In the genomic region with DNA sequence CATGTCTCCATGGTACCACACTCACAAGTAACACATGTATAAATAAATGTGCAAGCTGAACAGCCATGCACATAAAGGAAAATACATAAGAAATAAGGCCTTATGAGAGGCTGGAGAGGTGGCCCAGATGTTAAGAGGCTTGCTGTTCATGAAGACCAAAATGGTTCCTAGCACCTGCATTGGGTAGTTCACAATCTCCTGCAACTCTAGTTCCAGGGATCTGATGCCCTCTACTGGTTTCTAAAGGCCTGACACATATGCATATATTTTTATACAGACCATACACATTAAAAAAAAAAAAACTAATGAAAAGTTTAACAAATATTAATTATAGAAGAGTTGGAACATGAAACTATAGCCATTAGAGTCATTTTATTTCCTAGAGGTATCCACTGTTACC, we compare ENCODE assay signal across 12 mouse cellular contexts. TPM values are rescaled to one million over a fixed set of nuclear protein-coding genes. Genes with fewer than 3 reads are reported as not detected.
DNase-seq lines count a peak whose midpoint lies in the region; ATAC-seq lines count a peak whose summit lies in the region.
"Had no signal": no experiment of that assay in that cellular context is flagged by ENCODE, and none has a peak within 500 bp of the region (broad histone marks: within the 10 kb centered on the region; RNA-seq: fewer than 3 reads in every experiment).

No protein-coding gene starts in this region.

- ATAC-seq in limb, embryonic 13.5 days (ENCODE audit: low FRiP score, low read depth): no peak
- no peak for ATAC-seq in neural tube, embryonic 12.5 days (ENCODE audit: low FRiP score, low read depth)
- no peak for ATAC-seq in activated CD4-positive, CD25-positive, alpha-beta regulatory T cell, adult 4 months
- ATAC-seq: Patski had no signal

- H3K4me1 ChIP-seq in limb, embryonic 13.5 days: peaks cover 23% of the 10 kb centered on the region
- H3K4me1 ChIP-seq in limb, embryonic 10.5 days: peaks cover 23% of the 10 kb centered on the region
- peaks cover 48% of the 10 kb centered on the region for H3K4me1 ChIP-seq in hindbrain, embryonic 10.5 days (replicated peaks)
- peaks cover 42% of the 10 kb centered on the region for H3K4me1 ChIP-seq in neural tube, embryonic 12.5 days

- peaks cover 52% of the 10 kb centered on the region for H3K36me3 ChIP-seq in limb, embryonic 13.5 days
- peaks cover 64% of the 10 kb centered on the region for H3K36me3 ChIP-seq in limb, embryonic 10.5 days
- H3K36me3 ChIP-seq in hindbrain, embryonic 10.5 days: peaks cover 61% of the 10 kb centered on the region
- H3K36me3 ChIP-seq in neural tube, embryonic 12.5 days: peaks cover 52% of the 10 kb centered on the region

- no peak overlapping the region for H3K27ac ChIP-seq in limb, embryonic 13.5 days
- no peak overlapping the region for H3K27ac ChIP-seq in limb, embryonic 10.5 days
- H3K27ac ChIP-seq in hindbrain, embryonic 10.5 days: no peak overlapping the region
- no peak overlapping the region for H3K27ac ChIP-seq in neural tube, embryonic 12.5 days
- H3K27ac ChIP-seq: embryonic facial prominence, embryonic 13.5 days had no signal

- no peaks in the 10 kb centered on the region for H3K9me3 ChIP-seq in limb, embryonic 13.5 days
- H3K9me3 ChIP-seq in limb, embryonic 10.5 days (replicated peaks): no peaks in the 10 kb centered on the region
- no peaks in the 10 kb centered on the region for H3K9me3 ChIP-seq in hindbrain, embryonic 10.5 days
- H3K9me3 ChIP-seq in neural tube, embryonic 12.5 days: no peaks in the 10 kb centered on the region
- H3K9me3 ChIP-seq: embryonic facial prominence, embryonic 13.5 days had no signal

- H3K9ac ChIP-seq in limb, embryonic 13.5 days: no peak overlapping the region
- 0 out of 2 replicates have a peak overlapping the region, but pooled peaks have one; percentile 51 for H3K9ac ChIP-seq in neural tube, embryonic 12.5 days
- H3K9ac ChIP-seq: embryonic facial prominence, embryonic 13.5 days had no signal

- H3K4me2 ChIP-seq in limb, embryonic 13.5 days (replicated peaks): peak overlapping the region; percentile 96; the same call in 1 of the 2 replicates
- peak overlapping the region; percentile 84 for H3K4me2 ChIP-seq in neural tube, embryonic 12.5 days (replicated peaks)

- no peak for DNase-seq in limb, embryonic 10.5 days (ENCODE audit: low spot score)
- peak; percentile 49 for DNase-seq in MN1 (ENCODE audit: low spot score)
- no peak for DNase-seq in hindbrain, embryonic 10.5 days (ENCODE audit: low spot score)
- DNase-seq in spleen, adult 12 weeks (ENCODE audit: low spot score): no peak
- DNase-seq in left cerebral cortex, adult 9 months (ENCODE audit: low spot score in 2 of 2): no peak
- DNase-seq: gastrocnemius, postnatal 14 days; heart, postnatal 4 days had no signal

- no peak overlapping the region for H3K4me3 ChIP-seq in limb, embryonic 13.5 days
- H3K4me3 ChIP-seq in limb, embryonic 10.5 days: no peak overlapping the region
- H3K4me3 ChIP-seq in hindbrain, embryonic 10.5 days: peak overlapping the region; percentile 97; the same call in 1 of the 2 replicates
- peak overlapping the region; percentile 96 for H3K4me3 ChIP-seq in neural tube, embryonic 12.5 days

- no peaks in the 10 kb centered on the region for H3K27me3 ChIP-seq in limb, embryonic 13.5 days
- peaks cover 5% of the 10 kb centered on the region; the same call in 1 of the 2 replicates for H3K27me3 ChIP-seq in limb, embryonic 10.5 days (ENCODE audit: low read depth, poor library complexity, severe bottlenecking)
- peaks cover 5% of the 10 kb centered on the region; the same call in 1 of the 2 replicates for H3K27me3 ChIP-seq in hindbrain, embryonic 10.5 days (ENCODE audit: insufficient read depth, poor library complexity, severe bottlenecking)
- no peaks in the 10 kb centered on the region for H3K27me3 ChIP-seq in neural tube, embryonic 12.5 days (replicated peaks)
- H3K27me3 ChIP-seq: embryonic facial prominence, embryonic 13.5 days; Patski had no signal

RNA-seq across cellular contexts. Expression of a gene that starts 3.3 kb away (rescaled TPM):
- 1,889 and 1,921 TPM in 2 replicates for polyA plus RNA-seq in limb, embryonic 13.5 days (2015; fragmentation: Nextera tagmentation; extraction: Ambion mirVana)
- 1,855 and 1,993 TPM in 2 replicates for polyA plus RNA-seq in limb, embryonic 10.5 days (2016; fragmentation: Nextera tagmentation; extraction: Ambion mirVana)
- 2,849 and 3,914 TPM in 2 replicates for polyA plus RNA-seq in hindbrain, embryonic 10.5 days (2016; fragmentation: Nextera tagmentation; extraction: Ambion mirVana)
- 4,894 and 4,994 TPM in 2 replicates for polyA plus RNA-seq in neural tube, embryonic 12.5 days (2016; fragmentation: Nextera tagmentation; extraction: Ambion mirVana)
- 100 to 1,000 TPM; 262 to 341 TPM for polyA plus RNA-seq in activated CD4-positive, CD25-positive, alpha-beta regulatory T cell, adult 4 months (2017; shearing (Covaris generic))

RNA-seq across cellular contexts. Expression of a gene that starts 25.0 kb away (rescaled TPM):
- polyA plus RNA-seq in limb, embryonic 13.5 days (2015; fragmentation: Nextera tagmentation; extraction: Ambion mirVana): 3.7 and 4.1 TPM in 2 replicates
- 1.2 TPM in 2 replicates for polyA plus RNA-seq in limb, embryonic 10.5 days (2016; fragmentation: Nextera tagmentation; extraction: Ambion mirVana)
- polyA plus RNA-seq in hindbrain, embryonic 10.5 days (2016; fragmentation: Nextera tagmentation; extraction: Ambion mirVana): 3.1 and 4.3 TPM in 2 replicates
- 7.4 and 8.9 TPM in 2 replicates for polyA plus RNA-seq in neural tube, embryonic 12.5 days (2016; fragmentation: Nextera tagmentation; extraction: Ambion mirVana)
- polyA plus RNA-seq in activated CD4-positive, CD25-positive, alpha-beta regulatory T cell, adult 4 months (2017; shearing (Covaris generic)): 10 to 100 TPM; 23.9 to 27.1 TPM

RNA-seq across cellular contexts. Expression of a gene that starts 39.3 kb away (rescaled TPM):
- polyA plus RNA-seq in limb, embryonic 13.5 days (2015; fragmentation: Nextera tagmentation; extraction: Ambion mirVana): 10.6 and 10.8 TPM in 2 replicates
- 21.9 and 29.6 TPM in 2 replicates for polyA plus RNA-seq in limb, embryonic 10.5 days (2016; fragmentation: Nextera tagmentation; extraction: Ambion mirVana)
- 19.3 and 25.9 TPM in 2 replicates for polyA plus RNA-seq in hindbrain, embryonic 10.5 days (2016; fragmentation: Nextera tagmentation; extraction: Ambion mirVana)
- polyA plus RNA-seq in neural tube, embryonic 12.5 days (2016; fragmentation: Nextera tagmentation; extraction: Ambion mirVana): 8.1 and 8.9 TPM in 2 replicates
- polyA plus RNA-seq in activated CD4-positive, CD25-positive, alpha-beta regulatory T cell, adult 4 months (2017; shearing (Covaris generic)): 1 to 10 TPM in 1 of 2 experiments, under 1 TPM in 1; 0.70 to 3.2 TPM

Comparison
In these comparisons a context has a peak if more than half of its experiments do, and no peak if none do; other contexts are left out.
1. H3K4me3 ChIP-seq: peak in hindbrain, embryonic 10.5 days (single experiment) and neural tube, embryonic 12.5 days (single experiment); none in limb, embryonic 13.5 days (single experiment) and limb, embryonic 10.5 days (single experiment).